Mouse (Mus musculus) cortical plate, adult 2 months (tissue): ENCODE measurements around the gene Abhd6. TPM values are rescaled to one million over a fixed set of nuclear protein-coding genes. Genes with fewer than 3 reads are reported as not detected.

Experiments
- H3K27ac ChIP-seq: fragments of 200-500 bp; 2 replicates; pipeline ENCODE4 v1.5.1; 2012; ENCODE audit warnings: low read length, control low read depth, inconsistent platforms; ENCODE audit not compliant: insufficient read depth
- H3K4me1 ChIP-seq: fragments of 200-500 bp; 2 replicates; pipeline ENCODE4 v1.6.1; 2011; ENCODE audit warnings: low read length; ENCODE audit not compliant: control insufficient read depth, insufficient read depth
- H3K4me3 ChIP-seq: fragments of 200-500 bp; 2 replicates; pipeline ENCODE4 v1.5.1; 2011; ENCODE audit warnings: mild to moderate bottlenecking, low read length, control low read depth; ENCODE audit not compliant: insufficient read depth
- CTCF ChIP-seq: fragments of 200-500 bp; IDR thresholded peaks from 2 replicates; pipeline ENCODE4 v1.5.1; 2011; ENCODE audit warnings: mild to moderate bottlenecking, control low read depth, low read length; ENCODE audit not compliant: insufficient read depth; ENCODE audit errors: extremely low read depth
- POLR2A ChIP-seq: fragments of 200-500 bp; IDR thresholded peaks from 2 replicates; pipeline ENCODE4 v1.6.1; 2011; ENCODE audit warnings: mild to moderate bottlenecking, low read length, control low read depth; ENCODE audit not compliant: insufficient read depth; ENCODE audit errors: extremely low read depth
- polyA plus RNA-seq: library from polyadenylated mRNA; depleted of rRNA; stranded (reverse); fragments of >200 nt; gene quantifications from 2 replicates; pipeline ENCODE4 v1.2.3, GENCODE M21; 2012

The Abhd6 gene
- polyA plus RNA-seq, 1 experiment = 53.3 TPM

DNA sequence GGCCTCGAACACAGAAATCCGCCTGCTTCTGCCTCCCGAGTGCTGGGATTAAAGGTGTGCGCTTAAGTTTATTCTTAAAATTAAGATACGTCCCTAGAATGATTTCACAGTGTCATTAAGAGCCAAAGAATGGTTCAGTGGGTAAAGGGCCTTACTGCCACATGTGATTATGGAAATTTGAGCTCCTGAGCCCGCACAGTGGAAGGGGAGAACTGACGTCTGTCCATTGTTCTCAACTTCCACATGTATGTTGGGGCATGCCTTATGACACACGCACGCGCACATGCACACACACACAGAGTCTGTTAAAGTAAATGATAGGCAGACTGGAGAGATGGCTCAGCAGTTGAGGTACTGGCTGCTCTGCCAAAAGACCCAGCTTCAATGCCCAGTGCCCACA is 22.2 kb downstream of the Abhd6 start:
- no peak for TF ChIP-seq CTCF
- TF ChIP-seq POLR2A = no peak
- H3K27ac ChIP-seq = no peak overlapping the region
- H3K4me1 ChIP-seq = peaks cover 9% of the 10 kb centered on the region
- no peak overlapping the region for H3K4me3 ChIP-seq

DNA sequence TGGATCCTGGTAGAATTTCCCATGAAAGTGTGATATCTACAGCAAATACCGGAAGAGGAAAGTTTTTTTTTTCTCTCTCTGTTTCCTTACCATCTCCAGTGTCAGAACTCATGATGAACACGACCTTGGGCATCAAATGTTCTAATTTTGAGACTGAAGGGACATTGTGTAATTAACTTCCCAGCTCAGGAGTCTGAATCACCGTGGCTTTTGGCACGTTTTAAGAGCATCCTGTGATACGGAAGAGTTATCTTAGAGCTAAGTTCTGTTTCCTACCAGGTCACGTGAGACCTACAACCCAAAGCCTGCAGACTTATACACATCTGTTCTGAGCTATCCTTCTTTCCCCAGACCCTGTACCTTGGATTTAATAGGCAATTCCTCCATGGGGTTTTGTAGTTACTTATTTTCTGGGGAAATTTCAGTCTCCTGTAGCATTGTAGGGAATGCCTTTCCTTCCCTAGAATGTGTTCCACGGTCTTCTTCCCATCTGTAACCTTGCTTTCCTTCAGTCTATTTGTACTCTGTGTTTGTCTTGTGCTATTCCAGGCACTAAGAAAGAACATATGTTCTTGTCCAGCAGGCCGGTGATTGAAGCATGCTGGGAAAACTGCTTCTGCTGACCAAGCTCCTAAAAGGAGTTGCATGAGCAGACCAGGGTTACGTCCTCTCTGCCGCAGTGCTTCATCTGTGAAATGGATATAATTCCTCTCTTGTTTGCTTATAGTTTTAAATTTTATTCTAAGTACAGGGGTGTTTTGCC is 24.2 kb downstream of the Abhd6 start:
- Histone ChIP-seq H3K4me3 (no peak overlapping the region), H3K27ac (no peak overlapping the region), H3K4me1 (peaks cover 14% of the 10 kb centered on the region)
- TF ChIP-seq POLR2A (no peak), CTCF (no peak)

DNA sequence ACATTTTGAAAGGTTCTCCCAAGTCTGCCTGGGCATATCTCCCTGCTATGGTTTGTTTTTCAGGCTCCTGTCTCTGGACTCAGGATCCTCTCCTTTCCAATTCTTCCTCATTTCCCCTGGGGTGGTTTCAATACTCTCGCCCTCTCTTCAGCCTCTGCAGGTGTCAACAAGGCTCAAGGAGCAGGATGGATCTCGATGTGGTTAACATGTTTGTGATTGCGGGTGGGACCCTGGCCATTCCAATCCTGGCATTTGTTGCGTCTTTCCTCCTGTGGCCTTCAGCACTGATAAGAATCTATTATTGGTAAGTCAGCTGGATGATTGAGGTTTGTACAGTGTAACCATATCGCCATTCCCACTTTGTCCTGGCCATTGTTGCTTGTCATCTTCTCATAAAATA is 25.4 kb downstream of the Abhd6 start:
- H3K4me3 ChIP-seq = no peak overlapping the region
- TF ChIP-seq POLR2A (no peak), CTCF (no peak)
- H3K4me1 ChIP-seq = peaks cover 19% of the 10 kb centered on the region
- H3K27ac ChIP-seq = no peak overlapping the region

DNA sequence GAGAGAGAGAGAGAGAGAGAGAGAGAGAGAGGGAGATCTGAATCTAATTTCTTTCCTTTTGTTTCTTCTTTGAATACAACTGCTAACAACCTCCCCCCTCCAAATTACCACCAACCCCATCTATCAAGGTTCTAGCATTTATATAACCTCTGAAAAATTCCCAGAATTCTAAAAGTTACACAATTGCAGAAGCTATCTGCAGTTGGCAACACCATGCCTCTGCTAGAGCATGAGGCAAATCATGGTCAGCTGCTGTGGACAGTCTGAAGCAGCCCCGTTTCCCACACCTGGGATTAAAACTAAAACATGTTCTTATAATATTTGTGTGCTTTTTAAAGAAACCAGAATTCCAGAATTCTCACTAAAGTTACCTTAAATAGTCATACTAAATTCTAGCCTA is 27.1 kb downstream of the Abhd6 start:
- Histone ChIP-seq H3K27ac (no peak overlapping the region), H3K4me3 (no peak overlapping the region), H3K4me1 (peaks cover 19% of the 10 kb centered on the region)
- no peak for TF ChIP-seq POLR2A
- no peak for TF ChIP-seq CTCF

DNA sequence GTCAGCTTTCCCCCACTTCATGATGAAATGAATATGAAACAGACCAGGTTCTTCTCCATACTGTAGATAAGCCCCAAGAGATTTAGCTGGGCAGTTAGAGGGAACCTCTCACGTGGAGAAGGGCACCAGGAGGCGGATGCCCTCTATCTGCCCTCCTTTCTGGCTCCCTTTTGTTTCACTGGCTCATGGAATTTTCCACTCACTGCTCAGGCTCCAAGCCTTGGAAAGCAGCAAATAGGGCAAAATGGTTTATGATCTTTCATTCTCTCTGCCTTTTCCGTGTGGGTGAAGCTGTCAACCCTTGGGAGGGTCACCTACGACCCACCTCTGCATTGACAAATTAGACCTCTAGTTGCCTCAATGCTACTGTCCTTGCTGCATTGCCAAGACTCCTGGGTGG is 27.8 kb downstream of the Abhd6 start:
- TF ChIP-seq POLR2A (no peak), CTCF (no peak)
- Histone ChIP-seq H3K27ac (peak overlapping the region; percentile 86), H3K4me3 (no peak overlapping the region), H3K4me1 (peaks cover 19% of the 10 kb centered on the region)

DNA sequence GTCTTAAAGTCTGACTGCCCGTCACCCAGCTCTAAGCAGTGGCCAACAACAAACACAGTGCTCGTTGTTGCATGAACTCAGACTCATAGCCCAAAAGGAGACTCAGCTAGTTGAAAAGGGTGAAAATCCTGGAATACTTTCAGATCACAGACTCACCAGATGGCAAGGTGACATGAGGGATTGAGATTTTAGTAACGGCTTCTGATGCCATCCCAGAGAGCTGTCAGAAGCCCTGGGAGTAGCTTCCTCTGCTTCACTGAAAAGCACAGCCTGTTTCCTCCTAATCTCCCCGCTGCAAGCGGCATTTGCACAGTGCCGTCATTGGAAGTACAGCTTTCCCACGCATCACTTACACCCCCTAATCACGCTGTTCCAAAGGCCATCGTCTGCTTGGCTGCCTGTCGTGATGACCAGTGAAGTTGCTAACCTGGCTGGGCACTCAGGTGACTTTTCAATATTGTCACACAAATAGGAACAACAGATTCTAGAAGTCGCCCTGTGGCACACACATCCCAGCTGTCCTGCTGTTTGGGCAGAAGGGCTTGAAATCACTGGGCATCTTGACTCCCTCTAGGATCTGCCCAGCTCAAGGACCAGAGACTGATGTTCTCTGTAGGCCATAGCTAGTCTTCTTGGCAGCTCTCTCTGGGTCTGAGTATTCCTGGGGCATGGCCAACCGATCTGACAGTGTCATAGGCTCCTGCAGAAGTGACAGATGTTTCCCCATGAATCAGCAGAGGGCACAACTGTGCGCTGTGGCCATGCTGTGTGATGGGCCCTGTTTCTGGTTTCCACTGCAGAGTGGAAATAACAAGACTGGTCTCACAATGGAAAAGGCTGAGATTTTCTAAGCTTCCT is 29.6 kb downstream of the Abhd6 start:
- TF ChIP-seq POLR2A (no peak), CTCF (no peak)
- Histone ChIP-seq H3K27ac (0 out of 2 replicates have a peak overlapping the region, but pooled peaks have one; percentile 1), H3K4me3 (no peak overlapping the region), H3K4me1 (peaks cover 13% of the 10 kb centered on the region)

DNA sequence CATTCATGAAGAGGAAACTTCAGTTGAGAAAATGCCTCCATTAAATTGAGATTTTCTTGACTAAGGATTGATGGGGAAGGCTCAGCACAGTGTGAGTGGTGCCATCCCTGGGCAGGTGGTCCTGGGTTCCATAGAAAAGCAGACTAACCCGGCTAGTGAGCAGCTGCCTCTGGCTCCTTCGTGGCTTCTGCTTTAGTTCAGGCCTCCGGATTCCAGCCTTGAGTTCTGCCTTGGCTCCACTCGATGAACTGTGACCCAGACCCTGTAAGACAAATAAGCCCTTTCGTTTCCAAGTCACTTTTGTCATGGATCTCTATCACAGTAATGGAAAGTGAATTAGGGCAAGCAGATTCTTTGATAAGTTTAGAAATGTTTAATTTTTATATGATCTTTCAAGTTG is 31.9 kb downstream of the Abhd6 start:
- no peak overlapping the region for H3K4me3 ChIP-seq
- H3K4me1 ChIP-seq = peaks cover 14% of the 10 kb centered on the region
- H3K27ac ChIP-seq = no peak overlapping the region
- TF ChIP-seq CTCF (no peak), POLR2A (no peak)

DNA sequence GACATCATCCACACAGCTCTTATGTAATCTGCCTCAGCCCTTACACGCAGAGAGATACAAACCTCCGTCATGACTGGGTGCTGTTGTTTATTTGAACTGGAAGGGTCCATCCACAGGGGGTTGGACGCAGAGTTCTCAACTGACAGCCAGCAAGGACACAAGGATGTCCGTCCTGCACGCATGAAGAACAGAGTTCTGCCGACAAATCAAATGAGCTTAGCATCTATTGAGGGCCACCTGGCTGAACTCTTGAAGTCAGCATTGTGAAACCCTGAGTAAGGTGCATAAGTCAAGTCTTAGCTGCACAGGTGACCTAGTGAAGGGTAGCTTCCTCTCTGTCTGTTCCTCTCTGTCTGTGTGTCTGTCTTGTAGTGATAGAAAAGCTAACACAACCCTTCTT is 33.2 kb downstream of the Abhd6 start:
- Histone ChIP-seq H3K27ac (no peak overlapping the region), H3K4me1 (peaks cover 15% of the 10 kb centered on the region), H3K4me3 (no peak overlapping the region)
- TF ChIP-seq POLR2A (no peak), CTCF (no peak)

DNA sequence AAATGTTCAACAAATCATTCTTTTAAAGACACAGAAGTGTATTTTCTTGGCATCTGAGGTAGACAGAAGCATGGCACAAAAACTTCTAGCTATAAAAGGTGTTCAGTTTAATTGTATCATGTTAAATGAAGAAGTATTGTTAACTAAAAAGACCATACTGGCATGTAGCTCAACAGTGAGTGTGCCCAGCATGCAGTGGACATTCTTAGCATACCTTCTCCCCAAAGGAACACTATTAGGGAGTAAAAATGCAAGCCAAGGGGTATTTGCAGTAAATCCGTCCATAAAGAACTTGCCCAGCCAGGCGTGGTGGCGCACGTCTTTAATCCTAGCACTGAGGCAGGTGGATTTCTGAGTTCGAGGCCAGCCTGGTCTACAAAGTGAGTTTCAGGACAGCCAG is 33.7 kb downstream of the Abhd6 start:
- Histone ChIP-seq H3K4me3 (no peak overlapping the region), H3K4me1 (peaks cover 13% of the 10 kb centered on the region), H3K27ac (no peak overlapping the region)
- no peak for TF ChIP-seq CTCF
- TF ChIP-seq POLR2A = no peak

DNA sequence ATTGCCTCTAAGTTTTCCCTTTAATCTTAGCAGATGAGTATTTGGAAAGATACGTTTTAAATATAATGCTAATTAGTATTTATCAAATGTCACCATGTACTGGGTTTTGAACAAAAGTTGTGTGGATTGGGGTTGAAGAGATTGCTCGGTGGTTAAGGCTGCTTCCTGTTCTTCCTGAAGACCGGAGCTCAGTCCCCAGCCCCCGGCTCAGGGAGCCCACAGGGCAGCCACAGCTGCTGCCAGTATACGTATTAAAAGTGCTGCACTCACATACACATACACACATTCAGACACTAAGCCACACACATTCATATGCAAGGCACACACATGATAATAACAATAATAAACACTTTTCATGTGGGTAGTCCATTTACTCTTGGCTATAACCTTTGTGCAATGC is 35.4 kb downstream of the Abhd6 start:
- H3K4me3 ChIP-seq = no peak overlapping the region
- H3K27ac ChIP-seq = no peak overlapping the region
- H3K4me1 ChIP-seq = peaks cover 5% of the 10 kb centered on the region
- TF ChIP-seq CTCF (no peak), POLR2A (no peak)
